Mouse (Mus musculus) hindbrain, embryonic 11.5 days (tissue): ENCODE measurements at regions not wholly inside any gene's neighbourhood (a gene's known extent, or its start where the extent isn't known, plus 50 kb on each side); places are given as distances from the start of the nearest gene placed in this dataset.

Experiments used
- ATAC-seq: fragments of 200-750 bp; cut with Nextera tagmentation; 2 replicates; pipeline ENCODE4 v1.8.0; 2017; ENCODE audit warnings: mild to moderate bottlenecking, moderate TSS enrichment, moderate library complexity; ENCODE audit not compliant: low FRiP score
- DNase-seq: peaks from one replicate; pipeline ENCODE4 v3.0.0-alpha.2; 2015; ENCODE audit warnings: low spot score
- H3K27ac ChIP-seq: fragments of 300-500 bp; sonication (generic); 2 replicates; pipeline ENCODE4 v1.5.1; 2014; ENCODE audit warnings: mild to moderate bottlenecking, low read depth, low read length
- H3K27me3 ChIP-seq: fragments of 300-500 bp; sonication (generic); 2 replicates; pipeline ENCODE4 v1.6.1; 2014; ENCODE audit warnings: mild to moderate bottlenecking, low read length, moderate library complexity, mixed read lengths; ENCODE audit not compliant: control insufficient read depth, insufficient read depth
- H3K36me3 ChIP-seq: fragments of 300-500 bp; sonication (generic); 2 replicates; pipeline ENCODE4 v1.6.1; 2014; ENCODE audit warnings: mild to moderate bottlenecking, low read length, moderate library complexity, mixed read lengths; ENCODE audit not compliant: control insufficient read depth, insufficient read depth
- H3K4me1 ChIP-seq: fragments of 300-500 bp; sonication (generic); replicated peaks from 2 replicates; pipeline ENCODE4 v1.6.1; 2014; ENCODE audit warnings: low read length, mixed read lengths; ENCODE audit not compliant: control insufficient read depth, insufficient read depth
- H3K4me2 ChIP-seq: fragments of 300-500 bp; sonication (generic); replicated peaks from 2 replicates; pipeline ENCODE4 v1.6.1; 2014; ENCODE audit warnings: mild to moderate bottlenecking, low read depth, low read length
- H3K4me3 ChIP-seq: fragments of 300-500 bp; sonication (generic); 2 replicates; pipeline ENCODE4 v1.5.1; 2014; ENCODE audit warnings: low read depth, low read length
- H3K9ac ChIP-seq: fragments of 300-500 bp; sonication (generic); 2 replicates; pipeline ENCODE4 v1.6.1; 2014; ENCODE audit warnings: low read depth, low read length
- H3K9me3 ChIP-seq: fragments of 300-500 bp; sonication (generic); 2 replicates; pipeline ENCODE4 v1.6.1; 2016; ENCODE audit warnings: low read length; ENCODE audit not compliant: control insufficient read depth
- WGBS: fragments of 180-500 bp; shearing (Covaris S2); extraction: QIAGEN DNeasy Blood & Tissue Kit; methylation state at CpG from one replicate; pipeline ENCODE4 v1.1.7; 2014; 5-methylcytosine and 5-hydroxymethylcytosine counted together

DNA sequence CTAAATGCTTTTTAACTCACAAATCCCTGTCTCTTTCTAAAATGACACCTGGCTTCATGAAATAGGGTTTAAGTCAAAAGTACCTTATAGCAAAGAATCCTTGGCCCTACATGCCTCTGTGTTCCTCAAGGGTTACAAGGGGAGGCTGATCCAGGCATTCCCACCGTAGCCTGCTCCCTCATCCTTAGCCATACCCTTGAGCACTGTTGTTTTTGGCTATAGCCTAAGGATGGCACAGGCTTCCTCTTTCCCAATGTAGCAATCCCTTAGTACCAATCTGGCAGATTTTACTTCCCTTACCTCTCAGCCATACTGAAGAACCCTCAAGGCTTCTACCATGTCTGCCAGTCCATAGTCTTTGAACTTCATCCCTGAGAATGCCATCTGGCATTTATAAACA is 194.2 kb upstream of the Gm9747 start:
- no peaks in the 10 kb centered on the region for H3K36me3 ChIP-seq
- no peak overlapping the region for H3K27ac ChIP-seq
- ATAC-seq (no peak), DNase-seq (no peak)
- H3K4me2 ChIP-seq: no peak overlapping the region
- H3K9ac ChIP-seq: no peak overlapping the region
- no peaks in the 10 kb centered on the region for H3K9me3 ChIP-seq
- no peak overlapping the region for H3K4me3 ChIP-seq
- no peaks in the 10 kb centered on the region for H3K4me1 ChIP-seq
- 94% methylated on average over 1 of the region's 1 CpGs for WGBS
- no peaks in the 10 kb centered on the region for H3K27me3 ChIP-seq

DNA sequence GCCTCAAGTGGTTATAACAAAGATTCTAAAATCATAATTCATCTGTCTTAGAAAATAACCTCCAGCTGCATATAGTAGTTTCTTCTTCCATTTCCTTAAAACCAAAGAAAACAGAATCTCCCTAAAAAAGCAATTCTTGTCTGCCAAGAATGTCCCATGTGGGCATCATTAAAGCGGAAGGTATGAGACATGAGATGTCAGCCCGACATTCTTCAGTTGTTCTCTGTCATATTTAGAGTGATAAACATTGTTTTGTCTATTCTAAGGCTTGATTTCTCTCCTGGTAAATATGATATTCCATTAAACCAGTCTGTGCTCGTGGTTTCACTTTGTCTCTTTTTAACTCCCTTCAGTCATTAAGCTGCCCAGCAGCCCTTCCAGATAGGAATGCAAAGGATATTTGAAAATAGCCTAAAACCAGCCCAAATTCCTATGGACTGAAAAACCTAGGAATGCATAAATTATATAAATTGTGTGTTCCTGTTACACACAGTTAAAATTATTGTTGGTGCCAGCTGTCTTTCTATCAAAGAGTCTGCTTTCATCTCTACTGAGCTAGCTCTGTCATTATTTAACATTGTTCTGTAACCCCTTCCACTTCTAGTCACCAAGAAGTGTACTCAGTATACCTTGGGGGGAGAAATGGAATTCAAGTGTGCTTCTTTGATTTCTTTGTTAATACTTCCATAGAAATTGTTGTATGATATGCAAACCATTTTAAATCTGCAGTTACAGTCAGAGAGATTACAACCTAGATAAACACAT is 191.4 kb upstream of the Gm9747 start:
- no peak overlapping the region for H3K4me3 ChIP-seq
- H3K4me2 ChIP-seq: no peak overlapping the region
- no peak overlapping the region for H3K9ac ChIP-seq
- no peaks in the 10 kb centered on the region for H3K36me3 ChIP-seq
- H3K9me3 ChIP-seq: no peaks in the 10 kb centered on the region
- H3K27ac ChIP-seq: no peak overlapping the region
- no peak for DNase-seq
- H3K4me1 ChIP-seq: no peaks in the 10 kb centered on the region
- H3K27me3 ChIP-seq: no peaks in the 10 kb centered on the region
- ATAC-seq: no peak
- WGBS: 69% methylated on average over 3 of the region's 3 CpGs

DNA sequence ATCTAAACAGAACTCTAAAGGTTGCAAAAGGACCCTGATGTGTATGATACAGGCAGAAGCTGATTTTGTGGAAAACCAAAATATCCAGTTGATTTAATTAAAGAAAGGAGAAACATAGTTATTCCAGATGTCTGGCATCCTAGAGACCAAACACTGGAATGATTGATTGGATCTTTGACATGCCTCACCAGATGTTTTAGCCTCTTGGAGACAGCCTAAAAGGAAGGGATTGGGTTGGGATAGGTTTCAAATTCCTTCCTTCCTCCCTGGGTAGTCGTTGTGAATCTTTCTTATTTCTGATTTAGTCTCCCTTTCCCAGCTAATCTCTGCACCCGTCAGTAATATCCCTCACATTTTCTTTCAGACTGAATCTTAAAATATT is 190.9 kb upstream of the Gm9747 start:
- Histone ChIP-seq H3K4me3 (no peak overlapping the region), H3K4me2 (no peak overlapping the region), H3K27me3 (no peaks in the 10 kb centered on the region), H3K27ac (no peak overlapping the region), H3K4me1 (no peaks in the 10 kb centered on the region), H3K36me3 (no peaks in the 10 kb centered on the region), H3K9me3 (no peaks in the 10 kb centered on the region), H3K9ac (no peak overlapping the region)
- no peak for DNase-seq
- WGBS: 40% methylated on average over 2 of the region's 2 CpGs
- no peak for ATAC-seq

DNA sequence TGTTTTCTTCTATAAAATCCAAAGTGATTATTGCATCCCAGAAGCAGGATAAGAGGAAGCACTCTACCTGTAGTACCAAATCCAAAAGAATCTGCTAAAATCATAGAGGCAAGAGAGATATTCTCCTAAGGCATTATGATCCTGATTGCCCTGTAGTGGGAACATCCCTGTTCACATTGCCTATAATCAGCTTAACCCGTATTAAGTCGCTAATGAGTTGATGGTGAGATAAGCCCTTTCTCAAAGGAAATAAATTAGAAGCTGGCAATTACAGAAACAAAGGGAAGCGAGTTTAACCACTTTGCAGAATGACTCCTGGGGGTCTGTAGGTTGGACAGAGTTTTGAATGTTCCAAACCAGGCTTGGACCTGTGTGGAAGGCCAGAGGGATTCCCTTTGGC is 190.4 kb upstream of the Gm9747 start:
- Histone ChIP-seq H3K4me3 (no peak overlapping the region), H3K9me3 (no peaks in the 10 kb centered on the region), H3K27ac (no peak overlapping the region), H3K4me2 (no peak overlapping the region), H3K27me3 (no peaks in the 10 kb centered on the region), H3K36me3 (no peaks in the 10 kb centered on the region), H3K9ac (no peak overlapping the region), H3K4me1 (no peaks in the 10 kb centered on the region)
- ATAC-seq (no peak), DNase-seq (no peak)
- WGBS: 63% methylated on average over 3 of the region's 3 CpGs

DNA sequence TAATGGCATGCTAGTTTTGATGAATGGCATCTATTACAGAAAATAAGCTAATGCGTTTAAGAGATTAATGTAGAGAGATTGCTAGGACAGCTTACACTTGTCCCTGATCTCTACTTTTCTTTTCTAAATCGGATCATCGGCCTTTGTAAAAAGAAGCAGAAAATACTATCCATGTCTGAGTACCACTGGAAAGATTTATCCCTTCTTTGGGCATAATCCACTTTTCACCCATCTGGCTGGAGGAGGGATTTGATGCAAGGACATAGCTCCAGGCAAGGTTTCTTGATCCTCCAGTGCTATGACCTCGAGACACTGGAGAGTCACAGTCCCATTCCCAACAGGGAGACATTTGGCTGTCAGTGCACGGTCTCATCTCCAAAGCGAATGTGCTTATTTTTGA is 166.6 kb upstream of the Gm9747 start:
- Histone ChIP-seq H3K27ac (no peak overlapping the region), H3K9ac (no peak overlapping the region), H3K4me3 (no peak overlapping the region), H3K4me1 (no peaks in the 10 kb centered on the region), H3K9me3 (no peaks in the 10 kb centered on the region), H3K4me2 (no peak overlapping the region), H3K27me3 (no peaks in the 10 kb centered on the region), H3K36me3 (no peaks in the 10 kb centered on the region)
- no peak for DNase-seq
- no peak for ATAC-seq
- WGBS: 88% methylated on average over 6 of the region's 6 CpGs

DNA sequence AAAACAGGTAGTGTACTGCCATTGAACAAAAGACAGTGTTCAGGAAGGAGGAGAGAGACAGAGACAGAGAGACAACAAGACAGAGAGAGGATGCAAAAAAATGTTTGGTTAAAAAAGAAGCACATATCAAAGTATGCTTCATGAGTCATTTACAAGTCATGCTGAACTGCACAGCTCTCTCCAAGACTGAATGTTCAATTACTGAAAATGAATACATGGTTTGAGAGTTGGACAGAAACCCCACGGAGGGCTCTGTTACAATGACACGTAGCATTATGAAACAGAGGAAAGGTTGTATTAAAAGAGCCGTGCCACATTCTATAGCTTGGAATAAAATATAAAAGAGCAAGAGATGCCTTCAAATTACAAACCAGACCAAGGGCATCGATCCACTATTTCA is 164.3 kb upstream of the Gm9747 start:
- ATAC-seq (no peak), DNase-seq (no peak)
- no peak overlapping the region for H3K27ac ChIP-seq

DNA sequence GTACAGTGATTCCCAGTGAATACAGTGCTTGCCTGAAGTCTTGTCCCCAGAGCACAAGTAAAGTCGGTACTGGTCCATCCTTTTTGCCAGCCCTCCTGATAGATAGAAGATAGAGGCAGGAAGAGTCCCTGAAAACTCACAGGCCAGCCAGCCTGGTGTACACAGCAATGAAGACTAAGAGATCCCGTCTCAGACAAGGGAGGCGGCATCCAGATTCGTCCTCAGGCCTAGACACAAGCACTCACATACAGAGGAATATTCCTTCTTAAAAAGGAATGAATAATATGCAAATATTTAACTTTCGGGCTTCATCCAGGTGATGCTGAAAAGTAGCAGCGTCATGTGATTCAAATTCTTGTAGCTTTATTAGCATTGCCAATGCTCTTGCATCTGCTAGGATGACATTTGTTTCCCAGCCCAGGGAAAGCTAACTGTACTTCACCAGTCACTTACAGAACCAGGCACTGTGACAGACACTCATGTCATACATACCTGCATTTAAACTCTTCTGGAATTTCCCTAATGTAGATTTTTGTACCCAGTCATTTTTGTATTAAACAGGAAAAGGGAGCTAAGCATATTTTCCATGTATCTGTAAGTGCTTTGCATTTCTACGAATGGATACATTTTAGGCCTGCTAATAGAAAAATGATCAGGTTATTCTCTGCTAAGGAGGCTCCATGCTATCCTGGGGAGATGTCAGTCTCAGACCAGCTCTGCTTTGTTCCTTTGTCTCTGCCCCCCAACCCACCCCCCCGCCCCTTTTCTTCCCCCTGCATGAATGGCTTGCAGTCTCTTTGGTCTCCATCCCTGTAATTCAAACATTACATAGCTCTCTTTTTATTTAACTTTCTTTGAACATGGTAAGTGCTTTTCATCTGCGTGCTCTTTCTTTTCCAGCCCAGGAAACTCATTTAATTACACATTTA is 162.5 kb upstream of the Gm9747 start:
- no peak for DNase-seq
- Histone ChIP-seq H3K4me3 (no peak overlapping the region), H3K27me3 (no peaks in the 10 kb centered on the region), H3K9ac (no peak overlapping the region), H3K4me2 (no peak overlapping the region), H3K4me1 (no peaks in the 10 kb centered on the region), H3K27ac (no peak overlapping the region), H3K36me3 (no peaks in the 10 kb centered on the region), H3K9me3 (no peaks in the 10 kb centered on the region)
- 58% methylated on average over 9 of the region's 9 CpGs for WGBS
- no peak; the same call in 1 of the 2 replicates for ATAC-seq

More for the DNA sequence above, 164.3 kb upstream of the Gm9747 start:
- Histone ChIP-seq H3K4me2 (no peak overlapping the region), H3K4me3 (no peak overlapping the region), H3K9ac (no peak overlapping the region), H3K27me3 (no peaks in the 10 kb centered on the region), H3K36me3 (no peaks in the 10 kb centered on the region), H3K9me3 (no peaks in the 10 kb centered on the region), H3K4me1 (no peaks in the 10 kb centered on the region)
- WGBS: 89% methylated on average over 4 of the region's 4 CpGs

DNA sequence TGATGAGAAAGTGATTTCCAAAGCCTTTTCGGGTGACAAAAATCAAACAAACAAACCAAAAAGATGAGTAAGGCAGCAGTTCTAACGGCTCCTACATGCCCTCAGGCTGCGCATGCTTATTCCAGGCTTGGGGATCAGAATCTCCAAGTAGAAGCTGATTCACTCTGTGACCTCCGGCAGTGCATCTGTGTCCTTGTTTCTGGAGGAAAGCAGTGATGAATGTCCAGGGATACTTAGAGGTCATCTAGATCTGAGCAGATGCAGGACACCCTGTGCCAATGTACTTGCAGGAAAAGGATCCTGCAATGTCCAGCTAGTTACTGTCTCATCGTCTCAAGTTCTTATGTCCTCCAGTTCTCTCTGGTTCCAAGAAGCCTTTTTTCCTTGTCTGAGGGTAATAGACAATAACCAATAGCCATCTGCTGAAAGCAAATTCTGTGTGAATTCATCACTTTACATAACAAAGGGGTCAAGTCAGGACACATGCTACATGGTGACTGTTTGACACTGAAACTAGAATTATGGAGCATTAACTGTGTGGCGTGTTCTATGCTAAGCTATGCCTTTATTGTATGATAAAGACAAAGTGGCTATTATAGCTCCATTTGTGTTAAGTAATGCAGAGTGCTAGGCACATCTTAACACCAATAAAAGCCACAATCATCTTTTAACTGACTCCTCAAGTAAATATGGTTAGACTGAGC is 143.6 kb upstream of the Gm9747 start:
- DNase-seq (peak; percentile 43), ATAC-seq (peak; percentile 80)
- no peak overlapping the region for H3K4me3 ChIP-seq
- peak overlapping the region; percentile 18; the same call in 1 of the 2 replicates for H3K27ac ChIP-seq
- H3K9me3 ChIP-seq: no peaks in the 10 kb centered on the region
- H3K4me2 ChIP-seq: no peak overlapping the region
- no peaks in the 10 kb centered on the region for H3K36me3 ChIP-seq
- WGBS: 45% methylated on average over 6 of the region's 6 CpGs
- no peaks in the 10 kb centered on the region for H3K27me3 ChIP-seq
- H3K4me1 ChIP-seq: no peaks in the 10 kb centered on the region
- H3K9ac ChIP-seq: no peak overlapping the region
